Mouse (Mus musculus) liver, embryonic 11.5 days (tissue): Measurements from ENCODE around the gene Clk3. TPM values are rescaled to one million over a fixed set of nuclear protein-coding genes. Genes with fewer than 3 reads are reported as not detected.

Experiments used
- ATAC-seq: fragments of 200-750 bp; cut with Nextera tagmentation; replicated peaks from 2 replicates; pipeline ENCODE4 v1.8.0; 2017; ENCODE audit warnings: moderate number of reproducible peaks, mild to moderate bottlenecking, moderate TSS enrichment, moderate library complexity; ENCODE audit not compliant: low FRiP score
- DNase-seq: peaks from one replicate; pipeline ENCODE4 v3.0.0-alpha.2; 2017; ENCODE audit warnings: low spot score
- H3K27ac ChIP-seq: fragments of 300-500 bp; sonication (generic); 2 replicates; pipeline ENCODE4 v1.5.1; 2014; ENCODE audit warnings: mild to moderate bottlenecking, low read depth, low read length, control low read depth
- H3K27me3 ChIP-seq: fragments of 300-500 bp; sonication (generic); replicated peaks from 2 replicates; pipeline ENCODE4 v1.6.1; 2014; ENCODE audit warnings: low read length, mixed read lengths; ENCODE audit not compliant: control insufficient read depth, insufficient read depth
- H3K36me3 ChIP-seq: fragments of 300-500 bp; sonication (generic); 2 replicates; pipeline ENCODE4 v1.6.1; 2014; ENCODE audit warnings: mild to moderate bottlenecking, low read length, moderate library complexity, mixed read lengths; ENCODE audit not compliant: control insufficient read depth, insufficient read depth
- H3K4me1 ChIP-seq: fragments of 300-500 bp; sonication (generic); replicated peaks from 2 replicates; pipeline ENCODE4 v1.6.1; 2014; ENCODE audit warnings: low read length, mixed read lengths; ENCODE audit not compliant: control insufficient read depth, insufficient read depth
- H3K4me2 ChIP-seq: fragments of 300-500 bp; sonication (generic); 2 replicates; pipeline ENCODE4 v1.6.1; 2014; ENCODE audit warnings: mild to moderate bottlenecking, control low read depth, moderate library complexity
- H3K4me3 ChIP-seq: fragments of 300-500 bp; sonication (generic); 2 replicates; pipeline ENCODE4 v1.5.1; 2014; ENCODE audit warnings: low read depth, low read length, control low read depth
- H3K9ac ChIP-seq: fragments of 300-500 bp; sonication (generic); 2 replicates; pipeline ENCODE4 v1.6.1; 2014; ENCODE audit warnings: low read depth, low read length, control low read depth
- H3K9me3 ChIP-seq: fragments of 300-500 bp; sonication (generic); 2 replicates; pipeline ENCODE4 v1.6.1; 2016; ENCODE audit warnings: low read length, inconsistent platforms, mixed read lengths; ENCODE audit not compliant: control insufficient read depth
- WGBS: fragments of 180-500 bp; shearing (Covaris S2); extraction: QIAGEN DNeasy Blood & Tissue Kit; methylation state at CpG from one replicate; pipeline ENCODE4 v1.1.7; 2014; 5-methylcytosine and 5-hydroxymethylcytosine counted together
- polyA plus RNA-seq: library from polyadenylated mRNA; unstranded; fragments of >200 nt; fragmentation: Nextera tagmentation; extraction: Ambion mirVana; gene quantifications from 2 replicates; pipeline ENCODE4 v1.2.1, GENCODE M21; 2014

The Clk3 gene
- polyA plus RNA-seq, 1 experiment from 2014 or later, result 85.0 TPM

- DNase-seq, result no peak
- no peak overlapping the region for H3K9ac ChIP-seq
- no peaks in the 10 kb centered on the region for H3K27me3 ChIP-seq
- no peak overlapping the region for H3K4me3 ChIP-seq
- H3K4me2 ChIP-seq, result no peak overlapping the region
- 73% methylated on average over 4 of the region's 4 CpGs for WGBS
- H3K36me3 ChIP-seq, result no peaks in the 10 kb centered on the region
- ATAC-seq, result no peak
- H3K9me3 ChIP-seq, result no peaks in the 10 kb centered on the region
- peaks cover 28% of the 10 kb centered on the region for H3K4me1 ChIP-seq
- no peak overlapping the region for H3K27ac ChIP-seq
Observed at GRCm38 (mm10) chr9:57775736-57776135, 10.1 kb upstream of the Clk3 start.

- peaks cover 32% of the 10 kb centered on the region for H3K4me1 ChIP-seq
- DNase-seq, result no peak
- no peaks in the 10 kb centered on the region for H3K27me3 ChIP-seq
- no peak overlapping the region for H3K4me3 ChIP-seq
- no peak for ATAC-seq
- H3K4me2 ChIP-seq, result no peak overlapping the region
- no peak overlapping the region for H3K9ac ChIP-seq
- 66% methylated on average over 5 of the region's 5 CpGs for WGBS
- H3K9me3 ChIP-seq, result no peaks in the 10 kb centered on the region
- no peaks in the 10 kb centered on the region for H3K36me3 ChIP-seq
- no peak overlapping the region for H3K27ac ChIP-seq
Observed at GRCm38 (mm10) chr9:57775026-57775425, 9.4 kb upstream of the Clk3 start.

GRCm38 (mm10) chr9:57774168-57774567 is 8.5 kb upstream of the Clk3 start:
- H3K9ac ChIP-seq, result peak overlapping the region; percentile 4; the same call in 1 of the 2 replicates
- no peaks in the 10 kb centered on the region for H3K36me3 ChIP-seq
- 3% methylated on average over 1 of the region's 1 CpGs for WGBS
- ATAC-seq (no peak), DNase-seq (no peak)
- H3K4me2 ChIP-seq, result peak overlapping the region; percentile 8; the same call in 1 of the 2 replicates
- no peaks in the 10 kb centered on the region for H3K27me3 ChIP-seq
- no peak overlapping the region for H3K4me3 ChIP-seq
- no peaks in the 10 kb centered on the region for H3K9me3 ChIP-seq
- H3K4me1 ChIP-seq, result peaks cover 40% of the 10 kb centered on the region
- peak overlapping the region; percentile 72 for H3K27ac ChIP-seq

- no peaks in the 10 kb centered on the region for H3K27me3 ChIP-seq
- no peak for ATAC-seq
- H3K4me1 ChIP-seq, result peaks cover 44% of the 10 kb centered on the region
- no peaks in the 10 kb centered on the region for H3K9me3 ChIP-seq
- H3K4me3 ChIP-seq, result no peak overlapping the region
- WGBS, result 53% methylated on average over 3 of the region's 3 CpGs
- peak overlapping the region; percentile 4; the same call in 1 of the 2 replicates for H3K9ac ChIP-seq
- no peaks in the 10 kb centered on the region for H3K36me3 ChIP-seq
- H3K4me2 ChIP-seq, result peak overlapping the region; percentile 8; the same call in 1 of the 2 replicates
- peak overlapping the region; percentile 72 for H3K27ac ChIP-seq
- DNase-seq, result no peak
Observed at GRCm38 (mm10) chr9:57773754-57774153, 8.1 kb upstream of the Clk3 start.

GRCm38 (mm10) chr9:57770836-57771235 is 5.2 kb upstream of the Clk3 start:
- Histone ChIP-seq H3K36me3 (no peaks in the 10 kb centered on the region), H3K4me2 (peak overlapping the region; percentile 52), H3K4me1 (peaks cover 53% of the 10 kb centered on the region), H3K27me3 (no peaks in the 10 kb centered on the region), H3K9ac (peak overlapping the region; percentile 32; the same call in 1 of the 2 replicates), H3K9me3 (no peaks in the 10 kb centered on the region), H3K4me3 (no peak overlapping the region), H3K27ac (peak overlapping the region; percentile 97)
- no peak for DNase-seq
- 76% methylated on average over 2 of the region's 2 CpGs for WGBS
- ATAC-seq, result peak; percentile 79

GRCm38 (mm10) chr9:57770214-57770613 is 4.6 kb upstream of the Clk3 start:
- no peaks in the 10 kb centered on the region for H3K36me3 ChIP-seq
- H3K27me3 ChIP-seq, result no peaks in the 10 kb centered on the region
- peak overlapping the region; percentile 52 for H3K4me2 ChIP-seq
- 58% methylated on average over 1 of the region's 1 CpGs for WGBS
- peak overlapping the region; percentile 97 for H3K27ac ChIP-seq
- H3K9me3 ChIP-seq, result no peaks in the 10 kb centered on the region
- ATAC-seq (no peak; the same call in 1 of the 2 replicates), DNase-seq (no peak)
- peak overlapping the region; percentile 12; the same call in 1 of the 2 replicates for H3K4me3 ChIP-seq
- H3K9ac ChIP-seq, result peak overlapping the region; percentile 32
- peaks cover 53% of the 10 kb centered on the region for H3K4me1 ChIP-seq

GRCm38 (mm10) chr9:57769539-57770069 is 3.9 kb upstream of the Clk3 start:
- WGBS, result 48% methylated on average over 2 of the region's 2 CpGs
- Histone ChIP-seq H3K27me3 (no peaks in the 10 kb centered on the region), H3K9me3 (no peaks in the 10 kb centered on the region), H3K4me1 (peaks cover 48% of the 10 kb centered on the region), H3K36me3 (no peaks in the 10 kb centered on the region), H3K4me3 (no peak overlapping the region), H3K4me2 (peak overlapping the region; percentile 52), H3K27ac (peak overlapping the region; percentile 97), H3K9ac (peak overlapping the region; percentile 32)
- ATAC-seq (peak; percentile 87), DNase-seq (peak; percentile 55)

GRCm38 (mm10) chr9:57767231-57767630 is 1.6 kb upstream of the Clk3 start:
- H3K27ac ChIP-seq, result no peak overlapping the region
- ATAC-seq, result no peak
- H3K27me3 ChIP-seq, result no peaks in the 10 kb centered on the region
- H3K36me3 ChIP-seq, result no peaks in the 10 kb centered on the region
- peaks cover 53% of the 10 kb centered on the region for H3K4me1 ChIP-seq
- no peak overlapping the region for H3K4me2 ChIP-seq
- H3K9me3 ChIP-seq, result no peaks in the 10 kb centered on the region
- no peak overlapping the region for H3K4me3 ChIP-seq
- no peak overlapping the region for H3K9ac ChIP-seq
- DNase-seq, result no peak
- WGBS, result 94% methylated on average over 4 of the region's 4 CpGs

- ATAC-seq (no peak), DNase-seq (no peak)
- Histone ChIP-seq H3K9ac (peak overlapping the region; percentile 90), H3K9me3 (no peaks in the 10 kb centered on the region), H3K36me3 (0 out of 2 replicates have a peak, but pooled peaks cover 4% of the 10 kb centered on the region), H3K4me3 (peak overlapping the region; percentile 74), H3K27ac (peak overlapping the region; percentile 93), H3K4me1 (peaks cover 52% of the 10 kb centered on the region), H3K4me2 (peak overlapping the region; percentile 93), H3K27me3 (no peaks in the 10 kb centered on the region)
- WGBS, result 48% methylated on average over 6 of the region's 6 CpGs
Observed at GRCm38 (mm10) chr9:57766431-57766830, 771 bp upstream of the Clk3 start.
